Mouse (Mus musculus) neural tube, embryonic 11.5 days (tissue): ENCODE results near the gene Glrb. TPM values are rescaled to one million over a fixed set of nuclear protein-coding genes. Genes with fewer than 3 reads are reported as not detected.

Source experiments
- ATAC-seq: fragments of 200-750 bp; cut with Nextera tagmentation; 2 replicates; pipeline ENCODE4 v1.8.0; 2017; ENCODE audit warnings: moderate number of reproducible peaks, mild to moderate bottlenecking, moderate TSS enrichment, moderate library complexity; ENCODE audit not compliant: insufficient read depth, low FRiP score, low TSS enrichment
- DNase-seq: peaks from one replicate; pipeline ENCODE4 v3.0.0-alpha.2; 2015; ENCODE audit warnings: low spot score
- H3K27ac ChIP-seq: fragments of 300-500 bp; sonication (generic); 2 replicates; pipeline ENCODE4 v1.5.1; 2014; ENCODE audit warnings: low read depth, mild to moderate bottlenecking, low read length
- H3K27me3 ChIP-seq: fragments of 300-500 bp; sonication (generic); 2 replicates; pipeline ENCODE4 v1.6.1; 2014; ENCODE audit warnings: mild to moderate bottlenecking, low read length, mixed read lengths; ENCODE audit not compliant: control insufficient read depth, insufficient read depth
- H3K36me3 ChIP-seq: fragments of 300-500 bp; sonication (generic); 2 replicates; pipeline ENCODE4 v1.6.1; 2014; ENCODE audit warnings: mild to moderate bottlenecking, low read length, moderate library complexity, mixed read lengths; ENCODE audit not compliant: control insufficient read depth, insufficient read depth
- H3K4me1 ChIP-seq: fragments of 300-500 bp; sonication (generic); 2 replicates; pipeline ENCODE4 v1.6.1; 2014; ENCODE audit warnings: low read length, mixed read lengths; ENCODE audit not compliant: control insufficient read depth, insufficient read depth
- H3K4me2 ChIP-seq: fragments of 300-500 bp; sonication (generic); 2 replicates; pipeline ENCODE4 v1.6.1; 2014; ENCODE audit warnings: low read depth, mild to moderate bottlenecking, moderate library complexity
- H3K4me3 ChIP-seq: fragments of 300-500 bp; sonication (generic); 2 replicates; pipeline ENCODE4 v1.5.1; 2014; ENCODE audit warnings: low read depth, low read length
- H3K9ac ChIP-seq: fragments of 300-500 bp; sonication (generic); 2 replicates; pipeline ENCODE4 v1.6.1; 2014; ENCODE audit warnings: mild to moderate bottlenecking, low read length
- H3K9me3 ChIP-seq: fragments of 300-500 bp; sonication (generic); 2 replicates; pipeline ENCODE4 v1.6.1; 2016; ENCODE audit warnings: low read length; ENCODE audit not compliant: control insufficient read depth
- WGBS: fragments of 180-500 bp; shearing (Covaris S2); extraction: QIAGEN DNeasy Blood & Tissue Kit; methylation state at CpG from one replicate; pipeline ENCODE4 v1.1.7; 2014; 5-methylcytosine and 5-hydroxymethylcytosine counted together
- polyA plus RNA-seq: library from polyadenylated mRNA; unstranded; fragments of >200 nt; fragmentation: Nextera tagmentation; extraction: Ambion mirVana; gene quantifications from 2 replicates; pipeline ENCODE4 v1.2.1, GENCODE M21; 2014

Gene Glrb
- polyA plus RNA-seq, 1 experiment from 2014 or later, result 14.3 TPM

DNA sequence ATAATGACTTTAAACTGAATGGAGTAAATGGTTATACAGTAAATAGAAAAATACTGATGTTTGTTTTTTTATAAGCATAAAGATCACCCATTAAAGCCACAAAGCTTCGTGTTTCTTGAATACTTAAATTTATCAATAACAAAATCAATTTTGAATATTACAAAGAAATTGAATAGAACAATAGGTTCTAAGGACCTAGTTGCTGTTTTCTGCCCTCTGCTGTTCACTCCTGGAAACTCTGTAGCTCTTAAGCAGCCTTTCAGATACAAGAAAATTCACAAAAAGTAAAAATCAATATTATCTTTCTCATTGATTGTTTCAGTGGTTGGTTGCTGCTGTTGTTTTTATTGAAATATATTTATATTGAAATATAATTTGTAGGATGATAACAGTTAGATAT is 108.1 kb downstream of the Glrb start:
- peak; percentile 17 for DNase-seq
- ATAC-seq, result no peak
- no peaks in the 10 kb centered on the region for H3K9me3 ChIP-seq
- H3K4me3 ChIP-seq, result no peak overlapping the region
- no peak overlapping the region for H3K9ac ChIP-seq
- no peak overlapping the region for H3K27ac ChIP-seq
- no peaks in the 10 kb centered on the region for H3K27me3 ChIP-seq
- no peak overlapping the region for H3K4me2 ChIP-seq
- H3K36me3 ChIP-seq, result no peaks in the 10 kb centered on the region
- WGBS, result 7% methylated on average over 1 of the region's 1 CpGs
- no peaks in the 10 kb centered on the region for H3K4me1 ChIP-seq

DNA sequence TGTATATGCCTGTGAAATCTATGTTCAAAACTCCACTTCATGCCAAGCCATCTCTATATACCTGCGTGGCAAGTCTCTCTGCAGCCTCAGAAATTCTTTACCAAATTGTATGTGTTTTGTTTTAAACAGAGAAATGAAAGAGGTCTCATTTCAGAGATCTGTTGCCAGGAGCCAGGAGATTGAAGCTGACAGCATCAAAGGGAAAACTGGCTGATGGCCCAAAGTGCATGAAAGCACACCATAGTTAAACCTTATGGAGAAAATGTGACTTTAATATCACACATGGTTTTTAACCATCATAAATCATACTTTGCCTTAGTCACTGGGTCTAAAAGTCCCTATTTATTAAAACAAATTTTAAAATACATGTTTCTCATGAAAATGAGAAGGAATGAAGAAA is 109.6 kb downstream of the Glrb start:
- no peak overlapping the region for H3K27ac ChIP-seq
- ATAC-seq, result no peak
- H3K4me3 ChIP-seq, result no peak overlapping the region
- no peak for DNase-seq
- H3K27me3 ChIP-seq, result no peaks in the 10 kb centered on the region
- H3K9ac ChIP-seq, result no peak overlapping the region
- H3K9me3 ChIP-seq, result no peaks in the 10 kb centered on the region
- no peaks in the 10 kb centered on the region for H3K36me3 ChIP-seq
- no peak overlapping the region for H3K4me2 ChIP-seq
- 73% methylated on average over 1 of the region's 1 CpGs for WGBS
- peaks cover 2% of the 10 kb centered on the region; the same call in 1 of the 2 replicates for H3K4me1 ChIP-seq

DNA sequence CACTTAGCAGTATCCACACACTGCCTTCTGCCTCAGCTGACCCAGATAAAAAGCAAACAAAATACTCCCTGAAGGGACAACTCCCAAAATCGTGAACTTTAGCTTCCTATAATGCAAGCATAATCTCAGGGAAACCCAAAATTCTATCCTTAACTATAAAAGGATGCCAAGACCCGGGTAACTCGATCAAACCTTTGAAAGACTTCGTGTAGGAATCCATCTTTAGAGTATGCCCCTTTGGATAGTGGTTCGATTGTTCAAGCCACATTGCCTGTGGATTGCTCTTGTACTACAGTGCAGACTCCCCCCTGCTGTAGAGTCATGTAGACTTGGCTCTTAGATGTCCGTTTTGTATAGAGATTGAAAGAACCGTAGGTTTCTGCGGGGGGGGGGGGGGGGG is 110.2 kb downstream of the Glrb start:
- H3K36me3 ChIP-seq, result no peaks in the 10 kb centered on the region
- H3K9me3 ChIP-seq, result no peaks in the 10 kb centered on the region
- DNase-seq (no peak), ATAC-seq (no peak)
- H3K27me3 ChIP-seq, result no peaks in the 10 kb centered on the region
- H3K27ac ChIP-seq, result no peak overlapping the region; the same call in 1 of the 2 replicates
- H3K9ac ChIP-seq, result peak overlapping the region; percentile 50
- peak overlapping the region; percentile 67 for H3K4me2 ChIP-seq
- WGBS, result 60% methylated on average over 8 of the region's 8 CpGs
- peaks cover 2% of the 10 kb centered on the region; the same call in 1 of the 2 replicates for H3K4me1 ChIP-seq
- peak overlapping the region; percentile 43 for H3K4me3 ChIP-seq

DNA sequence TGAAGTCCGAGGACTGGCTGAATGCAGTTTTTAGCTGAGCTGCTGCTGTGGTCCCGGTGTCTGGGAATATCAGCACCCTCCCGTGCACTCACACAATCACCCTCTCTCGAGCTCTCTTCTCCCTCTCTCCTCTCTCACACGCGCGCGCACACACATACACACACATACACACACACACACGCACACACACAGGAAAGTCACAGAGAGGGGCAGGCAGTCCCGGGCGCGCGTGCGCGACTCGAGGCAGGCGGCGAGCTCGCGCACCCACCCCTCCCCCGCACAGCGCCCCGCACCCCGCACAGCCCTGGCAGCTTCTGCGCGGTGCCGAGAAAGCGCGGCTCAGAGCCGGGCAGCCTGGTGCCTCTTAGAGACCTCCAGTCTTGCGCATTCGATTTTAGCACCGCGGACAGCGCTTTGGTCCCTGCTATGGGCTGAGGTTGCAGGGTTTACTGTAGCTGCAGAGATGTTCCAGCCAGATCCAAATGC is 110.8 kb downstream of the Glrb start, which contains the start of gene Gria2:
Gene Gria2 (minus strand): TSS at position 240 of the 486 bp plus-strand sequence.
- peak within 1 kb of the TSS; percentile 50 for H3K9ac ChIP-seq
- H3K9me3 ChIP-seq, result no peaks in the 10 kb centered on the region
- H3K4me2 ChIP-seq, result peak within 1 kb of the TSS; percentile 67
- WGBS, result 0% methylated on average over 35 of the region's 35 CpGs
- H3K27me3 ChIP-seq, result no peaks in the 10 kb centered on the region
- H3K36me3 ChIP-seq, result no peaks in the 10 kb centered on the region
- ATAC-seq (peak; percentile 84), DNase-seq (peak; percentile 86)
- peak within 1 kb of the TSS; percentile 43 for H3K4me3 ChIP-seq
- H3K27ac ChIP-seq, result no peak within 1 kb of the TSS; the same call in 1 of the 2 replicates
- H3K4me1 ChIP-seq, result peaks cover 2% of the 10 kb centered on the region; the same call in 1 of the 2 replicates

DNA sequence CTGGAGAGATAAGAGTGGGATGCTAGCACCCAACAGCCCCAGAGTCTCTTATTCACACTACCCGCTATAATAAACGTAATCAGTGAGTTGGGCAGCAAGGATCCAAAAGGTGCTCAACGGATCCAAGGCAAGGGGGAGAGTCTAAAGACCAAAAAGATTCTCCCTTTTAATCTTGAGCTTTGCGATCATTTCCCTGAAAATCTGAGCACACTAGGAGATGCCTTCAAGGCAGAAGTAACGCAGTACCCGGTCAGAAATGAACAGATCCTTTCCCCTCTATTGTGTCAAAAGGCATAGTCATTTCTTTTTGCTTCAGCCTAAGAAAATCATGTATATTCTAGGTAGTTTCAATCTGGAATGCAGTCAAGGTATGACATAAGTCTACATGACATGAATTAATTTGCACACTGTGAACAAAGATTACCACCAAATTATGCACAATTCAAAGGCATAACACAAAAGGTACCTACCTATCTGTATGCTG is 111.6 kb downstream of the Glrb start:
- ATAC-seq (no peak), DNase-seq (no peak)

DNA sequence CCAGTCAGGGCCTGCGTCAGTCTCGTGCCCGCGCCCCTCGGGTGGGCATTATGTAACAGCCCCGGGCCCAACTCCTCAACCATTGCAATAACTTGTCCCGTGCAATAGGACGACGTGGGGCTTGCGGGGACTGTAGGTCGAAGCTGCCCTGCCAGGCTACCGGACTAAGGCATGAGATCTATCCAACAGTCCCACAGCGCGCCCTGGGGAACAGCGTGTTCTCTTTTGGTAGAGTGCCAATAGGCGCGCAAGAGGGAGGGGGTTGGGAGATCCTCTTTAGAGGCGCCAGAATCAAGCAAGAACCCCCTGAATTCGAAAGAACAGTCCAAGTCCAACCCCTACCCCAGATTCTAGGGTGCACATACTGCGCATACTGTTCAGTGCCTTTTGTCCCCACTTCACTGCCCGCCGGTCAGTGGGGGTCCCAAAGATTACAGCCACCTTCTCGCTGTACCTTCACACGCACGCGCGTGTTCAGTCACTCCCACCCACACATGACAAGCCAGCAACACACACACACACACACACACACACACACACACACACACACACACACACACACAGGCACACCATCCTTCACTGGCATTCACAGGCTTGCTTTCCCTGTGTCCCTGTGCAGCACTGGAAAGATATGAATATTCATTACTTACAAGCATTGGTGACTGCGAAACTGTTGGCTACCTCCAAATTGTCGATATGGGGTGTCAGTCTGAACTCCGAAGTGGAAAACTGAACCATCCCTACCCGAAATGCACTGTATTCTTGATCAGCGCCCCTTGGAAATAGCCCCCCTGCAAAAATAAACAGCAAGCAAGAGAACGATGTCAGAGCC is 112.2 kb downstream of the Glrb start:
- Histone ChIP-seq H3K36me3 (no peaks in the 10 kb centered on the region), H3K9ac (peak overlapping the region; percentile 59), H3K4me1 (peaks cover 2% of the 10 kb centered on the region; the same call in 1 of the 2 replicates), H3K4me3 (peak overlapping the region; percentile 43), H3K27ac (peak overlapping the region; percentile 24; the same call in 1 of the 2 replicates), H3K9me3 (no peaks in the 10 kb centered on the region), H3K4me2 (peak overlapping the region; percentile 67), H3K27me3 (no peaks in the 10 kb centered on the region)
- ATAC-seq (peak; percentile 58), DNase-seq (peak; percentile 70)
- WGBS, result 6% methylated on average over 33 of the region's 33 CpGs

More for the DNA sequence above, 111.6 kb downstream of the Glrb start:
- Histone ChIP-seq H3K36me3 (no peaks in the 10 kb centered on the region), H3K27me3 (no peaks in the 10 kb centered on the region), H3K9me3 (no peaks in the 10 kb centered on the region), H3K27ac (no peak overlapping the region), H3K4me1 (peaks cover 2% of the 10 kb centered on the region; the same call in 1 of the 2 replicates), H3K4me2 (peak overlapping the region; percentile 67), H3K4me3 (peak overlapping the region; percentile 43), H3K9ac (peak overlapping the region; percentile 50)
- 19% methylated on average over 6 of the region's 6 CpGs for WGBS

DNA sequence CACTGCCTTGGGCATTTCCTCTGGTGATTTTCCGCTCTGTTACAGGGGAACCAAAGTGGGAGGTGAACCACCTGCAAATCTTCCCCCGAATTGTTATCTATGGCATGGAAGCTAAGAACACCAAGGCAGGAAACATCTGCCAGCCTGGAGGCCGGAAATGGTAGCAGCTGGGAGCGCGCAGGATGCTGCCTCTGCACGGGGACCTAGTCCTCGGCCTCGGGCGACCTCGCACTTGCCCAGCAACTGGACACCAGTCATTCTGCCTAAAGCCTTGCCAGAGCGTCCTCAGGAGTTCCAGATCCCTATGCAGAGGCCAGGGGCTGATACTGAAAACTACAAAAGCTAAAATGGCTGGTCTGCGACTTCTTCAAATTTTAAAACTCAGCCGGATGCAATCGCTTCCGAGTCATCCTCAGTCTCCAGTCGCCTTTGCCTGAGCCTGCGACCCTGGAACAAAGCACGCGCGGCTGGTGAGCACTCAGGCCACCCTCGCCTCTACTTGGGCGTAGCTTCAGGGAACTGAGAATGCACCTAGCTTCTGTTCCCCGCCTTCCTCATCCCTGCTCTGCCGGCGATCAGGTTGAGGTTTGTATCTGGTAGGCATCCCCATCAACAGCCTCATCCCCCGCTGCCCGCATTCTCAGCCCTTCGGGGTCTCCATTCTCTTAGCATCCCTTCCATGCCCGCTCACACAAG is 113.0 kb downstream of the Glrb start:
- peak; percentile 35 for ATAC-seq

DNA sequence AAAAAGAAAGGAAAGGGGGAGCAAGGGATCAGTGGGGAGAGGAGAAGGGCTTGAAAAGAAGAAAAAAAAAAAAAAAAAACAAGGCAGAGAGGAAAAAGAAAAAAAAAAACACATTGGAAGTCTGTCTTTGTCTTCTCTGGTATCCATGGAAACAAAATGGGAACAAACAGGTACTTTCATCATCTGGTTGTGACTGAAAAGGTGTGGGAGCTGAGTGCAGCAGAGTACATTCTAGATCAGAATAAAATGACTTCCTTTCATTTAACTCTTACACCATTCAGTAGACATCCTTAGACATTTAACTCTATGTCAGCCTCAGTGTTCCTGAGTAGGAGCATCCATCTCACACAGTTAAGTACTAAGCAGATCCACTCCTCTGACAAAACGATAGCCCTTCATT is 115.5 kb downstream of the Glrb start:
- Histone ChIP-seq H3K9ac (no peak overlapping the region), H3K4me2 (no peak overlapping the region), H3K27me3 (no peaks in the 10 kb centered on the region), H3K4me3 (no peak overlapping the region), H3K36me3 (no peaks in the 10 kb centered on the region), H3K27ac (no peak overlapping the region), H3K9me3 (no peaks in the 10 kb centered on the region), H3K4me1 (peaks cover 2% of the 10 kb centered on the region; the same call in 1 of the 2 replicates)
- no peak for DNase-seq
- no peak for ATAC-seq
- 85% methylated on average over 1 of the region's 1 CpGs for WGBS

More for the DNA sequence above, 113.0 kb downstream of the Glrb start:
- Histone ChIP-seq H3K36me3 (no peaks in the 10 kb centered on the region), H3K4me3 (peak overlapping the region; percentile 43), H3K4me1 (peaks cover 2% of the 10 kb centered on the region; the same call in 1 of the 2 replicates), H3K27me3 (no peaks in the 10 kb centered on the region), H3K9ac (peak overlapping the region; percentile 59), H3K9me3 (no peaks in the 10 kb centered on the region), H3K4me2 (peak overlapping the region; percentile 67), H3K27ac (peak overlapping the region; percentile 24; the same call in 1 of the 2 replicates)
- DNase-seq, result no peak
- 4% methylated on average over 29 of the region's 29 CpGs for WGBS
